Mouse (Mus musculus) cerebellum, postnatal 10 days (tissue): ENCODE results near the gene Gstm6.
"Not testable (repeated sequence)": the region's sequence is repeated elsewhere in the genome, so short reads cannot be mapped to it uniquely, and the experiment has no call there.

Experiments used
- DNase-seq, 2 experiments: peaks; one replicate each; pipeline ENCODE4 v3.0.0; 2021; ENCODE audit warnings: mixed read lengths in 2 of 2

The Gstm6 gene

GRCm38 (mm10) chr3:107940524-107940923 is 3.0 kb downstream of the Gstm6 start:
- DNase-seq, result peak in 1 of 2 experiments; percentile 33

DNA sequence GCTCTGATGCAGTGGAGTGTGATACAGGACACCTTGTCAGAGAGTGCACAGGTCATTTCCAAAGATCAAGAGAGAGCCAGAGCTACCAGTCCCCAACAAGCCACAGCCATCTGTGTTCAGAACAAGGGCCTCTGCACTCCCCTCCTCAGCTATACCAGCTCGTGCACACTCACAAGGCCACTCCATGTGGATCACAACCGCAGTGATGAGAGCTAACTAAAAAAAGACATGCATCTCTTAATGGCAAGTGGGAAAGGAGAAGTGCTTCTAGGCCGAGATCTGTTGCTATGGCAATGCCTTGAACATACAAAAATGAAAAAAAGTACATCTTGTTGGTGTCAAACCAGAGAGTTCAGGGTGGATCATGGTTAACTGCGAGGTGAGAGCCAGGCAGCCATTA is 3.7 kb downstream of the Gstm6 start:
- no peak for DNase-seq

- peak; percentile 67 to 69 for DNase-seq
These were observed 4.1 kb downstream of the Gstm6 start for GRCm38 (mm10) chr3:107939403-107939802.

GRCm38 (mm10) chr3:107935888-107936287 is 7.7 kb downstream of the Gstm6 start:
- no peak for DNase-seq

DNA sequence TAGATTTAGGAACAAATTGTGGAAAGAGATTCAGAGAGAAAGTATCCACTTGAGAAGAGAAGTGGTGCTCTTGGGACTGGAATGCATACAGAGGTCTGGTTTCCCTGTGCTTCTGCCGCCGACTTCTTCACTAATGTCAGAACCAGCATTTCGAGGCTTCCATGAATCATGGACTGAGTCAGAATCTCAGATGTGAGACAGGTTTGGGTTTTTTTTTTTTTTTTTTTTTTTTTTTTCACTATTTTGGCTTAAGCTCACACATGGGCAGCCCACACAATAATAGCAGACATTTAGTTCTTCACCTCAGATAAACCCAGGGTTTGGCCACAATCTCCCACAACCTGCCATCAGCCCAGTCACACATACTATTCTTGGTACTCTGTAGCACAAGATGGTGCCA is 8.3 kb downstream of the Gstm6 start:
- no peak for DNase-seq

DNA sequence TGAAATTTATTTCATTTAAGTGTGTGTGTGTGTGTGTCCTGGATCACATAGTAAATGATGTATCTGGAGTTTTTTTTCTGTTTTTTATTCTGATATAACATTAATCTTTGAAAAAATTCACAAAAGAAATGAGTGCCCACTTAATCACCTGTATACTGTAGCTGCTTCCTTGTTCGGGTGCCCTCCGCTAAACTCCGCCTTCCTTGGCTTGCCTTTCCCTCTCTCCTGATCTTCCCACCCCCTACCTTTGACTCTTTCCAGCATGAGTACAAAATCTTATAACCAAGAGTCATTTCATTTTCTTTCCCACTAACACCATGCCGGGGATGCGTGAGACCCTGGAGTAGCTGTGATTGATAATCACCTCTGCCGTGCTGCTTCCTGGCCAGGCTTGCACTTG is 11.4 kb downstream of the Gstm6 start:
- DNase-seq, result peak in 1 of 2 experiments; percentile 54

- peak; percentile 100 for DNase-seq
These were observed 11.9 kb downstream of the Gstm6 start, which contains the start of gene Gstm7 for GRCm38 (mm10) chr3:107931670-107932069. Gene Gstm7 (minus strand): TSS chr3:107931817.

- no peak for DNase-seq
These were observed 12.4 kb downstream of the Gstm6 start for GRCm38 (mm10) chr3:107931134-107931533.

- DNase-seq, result no peak
These were observed 13.8 kb downstream of the Gstm6 start for GRCm38 (mm10) chr3:107929731-107930130.

- DNase-seq, result no peak
These were observed 14.3 kb downstream of the Gstm6 start for GRCm38 (mm10) chr3:107929243-107929642.

DNA sequence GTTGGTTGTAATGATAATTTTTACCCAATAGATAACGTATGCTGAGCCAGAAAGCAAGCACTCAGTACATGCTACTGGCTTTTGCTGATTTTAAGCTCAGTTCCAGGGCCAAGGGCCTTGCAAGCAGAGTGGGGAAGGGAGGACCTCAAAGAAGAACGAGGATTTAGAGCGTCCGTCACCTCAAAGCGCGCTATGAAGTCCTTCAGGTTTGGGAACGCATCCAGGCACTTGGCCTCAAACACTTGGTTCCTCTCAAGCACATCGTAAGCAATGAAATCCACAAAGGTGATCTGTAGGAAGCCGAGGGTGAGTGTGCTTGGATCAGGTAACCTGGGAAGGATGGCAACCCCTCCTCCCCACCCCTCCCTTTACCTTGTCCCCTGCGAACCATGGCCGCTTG is 14.9 kb downstream of the Gstm6 start:
- no peak for DNase-seq

GRCm38 (mm10) chr3:107927841-107928240 is 15.7 kb downstream of the Gstm6 start:
- no peak for DNase-seq

GRCm38 (mm10) chr3:107925335-107925734 is 18.2 kb downstream of the Gstm6 start:
- DNase-seq, result no peak

- DNase-seq, result no peak
These were observed 23.2 kb downstream of the Gstm6 start for GRCm38 (mm10) chr3:107920348-107920747.

DNA sequence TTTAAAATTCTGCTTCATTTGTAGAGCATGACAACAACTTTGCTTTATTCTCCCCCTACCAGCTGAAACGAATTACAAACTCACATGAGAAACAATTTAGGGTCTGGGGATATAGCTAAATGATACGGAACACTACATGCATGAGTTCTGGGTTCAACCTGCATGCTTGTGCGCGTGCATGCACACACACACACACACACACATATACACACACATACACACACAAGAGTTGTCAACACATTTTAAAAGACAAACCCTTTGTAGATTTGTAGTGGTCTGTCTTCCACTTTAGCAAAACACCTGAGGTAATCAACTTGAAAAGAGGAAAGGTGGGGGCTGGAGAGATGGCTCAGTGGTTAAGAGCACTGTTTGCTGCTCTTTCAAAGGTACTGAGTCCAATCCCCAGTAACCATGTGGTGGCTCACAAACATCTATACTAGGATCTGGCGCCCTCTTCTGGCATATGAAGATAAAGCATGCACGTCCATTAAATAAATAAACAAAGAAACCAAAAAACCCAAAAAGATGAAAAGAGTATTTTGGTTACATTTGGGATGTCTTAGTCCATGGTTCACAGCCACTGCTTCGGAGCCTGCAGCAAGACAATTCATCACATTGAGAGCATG is 25.7 kb downstream of the Gstm6 start:
- peak; percentile 76 to 86 for DNase-seq

- DNase-seq, result peak in 1 of 2 experiments; percentile 34
These were observed 26.5 kb downstream of the Gstm6 start for GRCm38 (mm10) chr3:107917097-107917496.

GRCm38 (mm10) chr3:107916674-107917073 is 26.9 kb downstream of the Gstm6 start:
- no peak for DNase-seq

- DNase-seq, result no peak
These were observed 37.6 kb downstream of the Gstm6 start for GRCm38 (mm10) chr3:107905942-107906341.

DNA sequence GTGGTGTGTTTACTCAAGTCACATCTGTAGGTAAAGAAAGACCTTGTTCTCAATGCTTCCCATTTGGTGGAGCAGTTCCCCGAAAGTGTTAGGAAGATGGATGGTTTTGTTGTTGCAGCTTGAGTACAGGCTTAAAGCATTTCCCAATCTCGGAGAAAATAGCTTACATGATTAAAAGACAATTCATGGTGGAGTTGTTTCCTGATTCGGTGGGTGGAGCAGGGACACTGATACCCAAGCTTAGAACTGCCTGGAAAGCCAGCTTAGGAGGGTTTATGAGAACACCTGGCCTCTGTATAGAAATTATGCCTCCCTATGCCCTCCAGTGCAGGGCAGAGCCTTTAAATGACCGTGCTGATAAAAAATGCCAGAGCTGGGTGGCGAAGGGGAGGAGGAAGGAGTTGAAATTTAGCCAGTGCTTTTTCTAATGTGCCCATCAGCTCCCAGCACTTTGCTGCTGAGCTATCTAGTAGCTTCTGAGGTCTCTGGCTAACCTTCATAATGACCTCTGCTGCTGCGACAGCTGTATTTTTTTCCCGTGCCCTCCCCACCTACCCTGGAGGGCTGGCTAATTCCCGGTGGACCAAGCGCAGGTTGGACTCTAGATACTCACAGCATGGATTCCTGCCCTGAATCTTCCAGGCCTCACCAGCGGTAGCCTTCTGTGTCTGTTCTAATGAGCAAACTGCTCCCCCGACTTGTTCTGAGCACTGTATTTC is 42.4 kb downstream of the Gstm6 start:
- DNase-seq, result no peak

GRCm38 (mm10) chr3:107898691-107899090 is 44.9 kb downstream of the Gstm6 start:
- no peak for DNase-seq

DNA sequence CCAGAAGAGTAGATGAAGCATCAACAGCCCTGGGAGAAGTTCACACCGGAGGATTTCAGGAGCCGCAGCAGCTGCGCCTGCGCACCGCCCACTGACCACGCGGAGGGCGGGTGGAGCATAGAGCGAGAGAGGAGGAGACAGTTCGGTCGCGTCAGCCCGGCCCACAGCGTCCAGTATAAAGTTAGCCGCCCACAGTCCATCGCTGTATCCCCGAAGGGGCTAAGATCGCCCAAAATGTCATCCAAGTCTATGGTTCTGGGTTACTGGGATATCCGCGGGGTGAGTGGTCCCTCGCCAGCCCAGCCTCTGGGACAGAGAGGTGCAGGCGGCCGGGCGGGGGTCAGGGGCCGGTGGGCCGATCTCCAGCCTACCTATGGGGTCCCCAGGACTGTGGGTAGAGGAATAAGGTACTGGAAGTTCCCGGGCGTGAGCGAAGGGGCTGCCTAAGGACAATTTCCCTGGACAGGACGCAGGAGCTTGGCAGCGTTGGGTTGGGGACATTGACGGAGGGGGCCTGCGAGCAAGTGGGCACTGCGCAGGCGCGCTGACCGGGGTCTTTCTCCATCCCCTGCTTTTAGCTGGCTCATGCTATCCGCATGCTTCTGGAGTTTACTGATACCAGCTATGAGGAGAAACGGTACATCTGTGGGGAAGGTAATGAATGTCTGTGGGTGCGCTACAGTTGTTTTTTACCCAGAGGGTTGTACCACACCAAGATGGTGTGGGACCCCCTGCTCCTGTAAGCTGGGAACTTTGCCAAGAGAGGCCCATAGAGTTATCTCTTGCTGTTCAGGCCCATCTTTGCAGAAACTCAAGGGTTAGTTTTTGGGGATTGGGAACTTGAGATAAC is 47.6 kb downstream of the Gstm6 start, which contains the start of gene Gstm5:
TSS of gene Gstm5 (plus strand) at position 102 of the 850 bp plus-strand sequence.
- peak; percentile 90 to 93 for DNase-seq

GRCm38 (mm10) chr3:107895194-107895719 is 48.3 kb downstream of the Gstm6 start:
- no peak for DNase-seq

GRCm38 (mm10) chr3:107889236-107889635 is 54.3 kb downstream of the Gstm6 start:
- DNase-seq, result not testable (repeated sequence)
